Mouse (Mus musculus) naive thymus-derived CD4-positive, alpha-beta T cell, adult 5 months (primary cell): ENCODE data around the gene Acsbg2. TPM values are rescaled to one million over a fixed set of nuclear protein-coding genes. Genes with fewer than 3 reads are reported as not detected.

Experiments
- polyA plus RNA-seq: library from polyadenylated mRNA; unstranded; fragments of 100-300 nt; shearing (Covaris generic); gene quantifications from one replicate; pipeline ENCODE4 v1.2.1, GENCODE M21; 2017

Gene Acsbg2
- polyA plus RNA-seq: not detected

GRCm38 (mm10) chr17:56874237-56874636 is at the start of gene Acsbg2:
TSS of gene Acsbg2 (minus strand) at chr17:56874447.

GRCm38 (mm10) chr17:56874936-56875651 is 847 bp upstream of the Acsbg2 start, which contains the start of gene 1700061G19Rik:
TSS of gene 1700061G19Rik (plus strand) at chr17:56875477.

DNA sequence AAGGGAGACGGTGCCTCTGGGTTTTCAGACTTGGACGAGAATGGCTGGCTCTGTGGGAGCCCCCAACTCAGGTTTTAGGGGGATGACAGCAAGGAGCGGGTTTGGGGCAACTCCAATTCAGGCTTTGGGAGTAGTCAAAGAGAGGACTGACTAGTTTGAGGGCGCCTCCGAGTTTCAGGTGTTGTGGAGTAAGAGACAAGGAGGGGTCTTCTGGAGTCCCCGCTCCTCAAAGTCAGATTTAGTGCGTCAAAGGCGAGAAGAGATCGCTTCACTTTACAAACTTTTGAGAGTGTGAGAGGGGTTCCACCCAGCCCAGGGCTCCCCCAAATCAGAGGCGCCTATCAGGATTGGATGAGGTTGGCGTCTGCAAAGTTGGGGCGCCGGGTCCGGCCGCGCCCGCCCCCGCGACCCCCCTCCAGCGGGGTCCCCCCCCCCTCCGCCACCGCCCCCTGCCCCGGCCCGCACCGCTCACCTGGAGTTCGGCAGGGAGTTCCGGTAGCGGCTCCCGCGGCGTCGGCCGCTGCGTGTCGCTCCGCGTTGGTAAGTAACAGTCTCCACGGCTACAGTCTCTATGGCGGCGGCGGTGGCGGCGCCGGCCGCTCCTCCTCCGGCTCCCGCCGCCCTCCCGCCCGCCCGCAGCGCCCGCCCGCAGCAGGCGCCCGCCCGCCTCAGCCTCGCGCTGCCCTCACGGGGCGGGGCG is 43.7 kb downstream of the Acsbg2 start, which contains the start of gene Rfx2:
TSS of gene Rfx2 (minus strand) at position 603 of the 700 bp plus-strand sequence.

Other genes starting within 250 kb of the Acsbg2 start
- 62.0 TPM for gene Lonp1, start 247.6 kb downstream of the Acsbg2 start, polyA plus RNA-seq
- 1.2 TPM for gene Catsperd, start 246.3 kb downstream of the Acsbg2 start, polyA plus RNA-seq
- 94.5 TPM for gene Ranbp3, start 201.2 kb downstream of the Acsbg2 start, polyA plus RNA-seq
- gene Ndufa11, start 156.7 kb downstream of the Acsbg2 start, polyA plus RNA-seq: 132 TPM
- gene Vmac, start 156.4 kb downstream of the Acsbg2 start, polyA plus RNA-seq: 12.5 TPM
- gene Nrtn, start 116.9 kb downstream of the Acsbg2 start, polyA plus RNA-seq: not detected
- 60.0 TPM for gene Dus3l, start 109.7 kb downstream of the Acsbg2 start, polyA plus RNA-seq
- 1.5 TPM for gene Prr22, start 104.2 kb downstream of the Acsbg2 start, polyA plus RNA-seq
- 1.8 TPM for gene Rfx2, start 43.4 kb downstream of the Acsbg2 start, polyA plus RNA-seq
- gene 1700061G19Rik, start 1.0 kb upstream of the Acsbg2 start, polyA plus RNA-seq: not detected
- 26.1 TPM for gene Mllt1, start 61.0 kb upstream of the Acsbg2 start, polyA plus RNA-seq
- not detected for gene Acer1, start 107.7 kb upstream of the Acsbg2 start, polyA plus RNA-seq
- gene Clpp, start 115.9 kb upstream of the Acsbg2 start, polyA plus RNA-seq: 48.3 TPM
- 17.1 TPM for gene Alkbh7, start 122.9 kb upstream of the Acsbg2 start, polyA plus RNA-seq
- gene Pspn, start 125.6 kb upstream of the Acsbg2 start, polyA plus RNA-seq: not detected
- gene Gtf2f1, start 136.8 kb upstream of the Acsbg2 start, polyA plus RNA-seq: 71.2 TPM
- gene Gm17949, start 137.0 kb upstream of the Acsbg2 start, polyA plus RNA-seq: 1.1 TPM
- 60.8 TPM for gene Khsrp, start 157.1 kb upstream of the Acsbg2 start, polyA plus RNA-seq
- gene Slc25a41, start 167.2 kb upstream of the Acsbg2 start, polyA plus RNA-seq: not detected
- 1.7 TPM for gene Crb3, start 184.7 kb upstream of the Acsbg2 start, polyA plus RNA-seq
- gene Slc25a23, start 185.4 kb upstream of the Acsbg2 start, polyA plus RNA-seq: 13.0 TPM
- 126 TPM for gene Dennd1c, start 204.1 kb upstream of the Acsbg2 start, polyA plus RNA-seq
- 1.1 TPM for gene Tubb4a, start 213.3 kb upstream of the Acsbg2 start, polyA plus RNA-seq
- gene Tnfsf9, start 230.9 kb upstream of the Acsbg2 start, polyA plus RNA-seq: 3.9 TPM